Mouse (Mus musculus) myocyte (in vitro differentiated cells): ENCODE results near the gene Ccdc57. TPM values are rescaled to one million over a fixed set of nuclear protein-coding genes. Genes with fewer than 3 reads are reported as not detected.

Source experiments
- H3K27me3 ChIP-seq: one replicate; pipeline ENCODE4 v1.6.1; 2011; ENCODE audit not compliant: control insufficient read depth, insufficient read depth, insufficient read length
- H3K36me3 ChIP-seq: one replicate; pipeline ENCODE4 v1.6.1; 2011; ENCODE audit not compliant: control insufficient read depth, insufficient read depth
- H3K4me2 ChIP-seq: one replicate; pipeline ENCODE4 v1.6.1; 2011; ENCODE audit warnings: low read depth, control low read depth
- H3K4me3 ChIP-seq: one replicate; pipeline ENCODE4 v1.5.1; 2011; ENCODE audit warnings: mild to moderate bottlenecking, control low read depth, moderate library complexity
- H3K79me2 ChIP-seq: one replicate; pipeline ENCODE4 v1.6.1; 2011; ENCODE audit not compliant: control insufficient read depth, insufficient read depth
- H3ac ChIP-seq: one replicate; pipeline ENCODE4 v1.6.1; 2011; ENCODE audit not compliant: control insufficient read depth, insufficient read length
- MAX ChIP-seq: IDR thresholded peaks from one replicate; pipeline ENCODE4 v1.6.1; 2011; ENCODE audit warnings: low read depth, mild to moderate bottlenecking, control low read depth
- MYOD1 ChIP-seq, 3 experiments: IDR thresholded peaks; one replicate each; pipeline ENCODE4 v1.6.1; 2011; ENCODE audit warnings: control low read depth in 2 of 3, low read depth in 2 of 3, mild to moderate bottlenecking in 2 of 3, moderate library complexity in 1 of 3; ENCODE audit not compliant: insufficient read length in 2 of 3, control insufficient read depth in 1 of 3
- MYOG ChIP-seq, 3 experiments: IDR thresholded peaks; one replicate each; pipeline ENCODE4 v1.6.1; 2011; ENCODE audit warnings: control low read depth in 2 of 3, low read depth in 2 of 3, mild to moderate bottlenecking in 2 of 3; ENCODE audit not compliant: insufficient read length in 2 of 3, control insufficient read depth in 1 of 3, insufficient read depth in 1 of 3
- POLR2A ChIP-seq: IDR thresholded peaks from one replicate; pipeline ENCODE4 v1.6.1; 2011; ENCODE audit warnings: low read depth, mild to moderate bottlenecking, control low read depth, moderate library complexity; ENCODE audit not compliant: insufficient read length
- POLR2AphosphoS2 ChIP-seq: IDR thresholded peaks from one replicate; pipeline ENCODE4 v1.6.1; 2011; ENCODE audit warnings: low read depth, control low read depth; ENCODE audit not compliant: insufficient read length
- REST ChIP-seq: IDR thresholded peaks from one replicate; pipeline ENCODE4 v1.6.1; 2011; ENCODE audit warnings: mild to moderate bottlenecking, control low read depth, moderate library complexity; ENCODE audit not compliant: insufficient read depth, insufficient read length
- SRF ChIP-seq: IDR thresholded peaks from one replicate; pipeline ENCODE4 v1.6.1; 2011; ENCODE audit warnings: low read depth; ENCODE audit not compliant: control insufficient read depth, insufficient read length
- TCF12 ChIP-seq: IDR thresholded peaks from one replicate; pipeline ENCODE4 v1.6.1; 2011; ENCODE audit warnings: mild to moderate bottlenecking, control low read depth; ENCODE audit not compliant: poor library complexity, insufficient read depth, severe bottlenecking
- TCF3 ChIP-seq: IDR thresholded peaks from one replicate; pipeline ENCODE4 v1.6.1; 2011; ENCODE audit warnings: low read depth, control low read depth; ENCODE audit not compliant: insufficient read length
- USF1 ChIP-seq: IDR thresholded peaks from one replicate; pipeline ENCODE4 v1.6.1; 2011; ENCODE audit warnings: low read depth, mild to moderate bottlenecking, control low read depth, moderate library complexity
- polyA plus RNA-seq: library from polyadenylated mRNA; unstranded; fragments of >200 nt; fragmentation: generic; extraction: Trizol; gene quantifications from one replicate; pipeline ENCODE4 v1.2.1, GENCODE M21; 2012; ENCODE audit warnings: missing spikeins

Ccdc57 gene
- polyA plus RNA-seq, 1 experiment: 1.8 TPM

DNA sequence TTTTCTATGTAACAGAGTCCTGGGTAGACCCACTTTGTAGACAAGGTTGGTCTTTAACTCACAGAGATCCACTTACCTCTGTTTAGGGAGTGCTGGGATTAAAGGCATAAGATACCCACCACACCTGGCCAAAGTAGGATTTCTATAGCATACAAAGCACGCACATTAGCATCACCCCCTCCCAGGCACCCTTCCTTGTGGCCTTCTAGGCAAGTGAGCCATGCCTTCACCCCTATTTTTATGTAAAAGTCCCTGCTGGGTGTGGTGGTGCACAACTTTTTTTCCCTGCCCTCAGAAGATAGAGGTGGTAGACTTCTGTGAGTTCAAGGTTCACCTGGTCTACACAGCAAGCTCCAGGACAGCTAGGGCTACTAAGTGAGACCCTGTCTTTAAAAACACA lies 152.8 kb downstream of the Ccdc57 start:
- TF ChIP-seq USF1 (no peak), REST (no peak), SRF (no peak), POLR2AphosphoS2 (no peak), TCF3 (no peak), MAX (no peak), TCF12 (no peak), POLR2A (no peak)
- Histone ChIP-seq H3K36me3 (no peaks in the 10 kb centered on the region), H3K4me3 (no peak overlapping the region), H3K79me2 (peaks cover 6% of the 10 kb centered on the region), H3ac (no peak overlapping the region), H3K27me3 (no peaks in the 10 kb centered on the region), H3K4me2 (no peak overlapping the region)

DNA sequence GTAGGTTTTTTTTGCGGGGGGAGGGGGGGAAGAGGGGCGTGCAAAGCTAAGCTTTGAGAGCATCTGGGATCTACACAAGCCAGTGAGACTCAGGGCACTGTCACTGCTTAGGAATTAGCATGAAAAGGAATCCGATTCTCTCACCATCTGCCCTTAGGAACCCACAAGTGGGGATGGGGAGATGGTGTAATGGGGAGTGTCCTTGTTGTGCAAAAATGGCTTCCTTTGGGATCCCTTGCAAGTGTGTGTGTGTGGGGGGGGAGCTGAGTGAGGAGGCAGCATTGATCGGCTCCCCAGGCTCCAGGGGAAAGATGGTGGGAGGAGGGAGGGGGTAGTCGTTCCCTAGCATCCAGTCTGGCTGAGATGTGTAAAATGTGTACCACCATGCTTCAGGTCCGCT lies 155.5 kb downstream of the Ccdc57 start:
- H3K36me3 ChIP-seq: no peaks in the 10 kb centered on the region
- TF ChIP-seq MYOG (IDR thresholded peaks at IDR 0.05; ENCODE audit: control insufficient read depth in 1 of 3, insufficient read depth in 1 of 3, insufficient read length in 2 of 3, low read depth in 2 of 3) (no peak), MYOD1 (IDR thresholded peaks at IDR 0.05; ENCODE audit: control insufficient read depth in 1 of 3, insufficient read length in 2 of 3, low read depth in 2 of 3) (no peak), MAX (no peak), SRF (no peak), POLR2AphosphoS2 (no peak), TCF3 (no peak), USF1 (no peak), TCF12 (no peak)
- no peak overlapping the region for H3ac ChIP-seq
- peak overlapping the region; percentile 40 for H3K4me2 ChIP-seq
- H3K27me3 ChIP-seq: no peaks in the 10 kb centered on the region
- H3K79me2 ChIP-seq: no peaks in the 10 kb centered on the region
- H3K4me3 ChIP-seq: no peak overlapping the region

Other genes starting within 250 kb of the Ccdc57 start
- 42.5 TPM for gene Cenpx, start 219.1 kb downstream of the Ccdc57 start, polyA plus RNA-seq
- gene Lrrc45, start 218.9 kb downstream of the Ccdc57 start, polyA plus RNA-seq: 10.6 TPM
- gene Rac3, start 211.4 kb downstream of the Ccdc57 start, polyA plus RNA-seq: 1.9 TPM
- 21.2 TPM for gene Dcxr, start 205.6 kb downstream of the Ccdc57 start, polyA plus RNA-seq
- 183 TPM for gene Cbr2, start 200.8 kb downstream of the Ccdc57 start, polyA plus RNA-seq
- gene Hmga1b, start 170.1 kb downstream of the Ccdc57 start, polyA plus RNA-seq: 130 TPM
- 19.7 TPM for gene Rfng, start 148.7 kb downstream of the Ccdc57 start, polyA plus RNA-seq
- gene Gps1, start 148.6 kb downstream of the Ccdc57 start, polyA plus RNA-seq: 179 TPM
- gene Dus1l, start 136.5 kb downstream of the Ccdc57 start, polyA plus RNA-seq: 58.3 TPM
- 226 TPM for gene Fasn, start 108.3 kb downstream of the Ccdc57 start, polyA plus RNA-seq
- gene Slc16a3, start 15.6 kb upstream of the Ccdc57 start, polyA plus RNA-seq: 9.7 TPM
- 79.5 TPM for gene Csnk1d, start 58.5 kb upstream of the Ccdc57 start, polyA plus RNA-seq
- 0.35 TPM for gene Cd7, start 106.5 kb upstream of the Ccdc57 start, polyA plus RNA-seq
- gene Sectm1b, start 130.7 kb upstream of the Ccdc57 start, polyA plus RNA-seq: not detected
- gene Sectm1a, start 148.3 kb upstream of the Ccdc57 start, polyA plus RNA-seq: 0.12 TPM
- 0.05 TPM for gene Tex19.2, start 185.8 kb upstream of the Ccdc57 start, polyA plus RNA-seq
- not detected for gene Tex19.1, start 213.3 kb upstream of the Ccdc57 start, polyA plus RNA-seq
- gene Uts2r, start 227.4 kb upstream of the Ccdc57 start, polyA plus RNA-seq: 0.20 TPM